Mouse (Mus musculus): ENCODE data around the gene Acadl. TPM values are rescaled to one million over a fixed set of nuclear protein-coding genes. Genes with fewer than 3 reads are reported as not detected.

The Acadl gene
- polyA plus RNA-seq, 1 experiment from 2014 or later: 62.0 TPM

- Histone ChIP-seq H3K4me1 (replicated peaks; ENCODE audit: control insufficient read depth, insufficient read depth, low read length) (no peaks in the 10 kb centered on the region), H3K4me2 (replicated peaks; ENCODE audit: low read depth, low read length) (no peak overlapping the region), H3K27me3 (ENCODE audit: control insufficient read depth, insufficient read depth, low read length) (no peaks in the 10 kb centered on the region), H3K9me3 (ENCODE audit: control insufficient read depth, low read length) (no peaks in the 10 kb centered on the region), H3K27ac (ENCODE audit: low read depth, low read length) (no peak overlapping the region), H3K4me3 (ENCODE audit: low read depth, low read length) (no peak overlapping the region), H3K9ac (ENCODE audit: low read depth, low read length) (no peak overlapping the region), H3K36me3 (ENCODE audit: control insufficient read depth, insufficient read depth, low read length) (no peaks in the 10 kb centered on the region)
- DNase-seq (ENCODE audit: low spot score) (no peak), ATAC-seq (ENCODE audit: low FRiP score) (0 out of 2 replicates have a peak, but pooled peaks have one; percentile 1)
- WGBS: 85% methylated on average over 6 of the region's 6 CpGs
These were observed 32.2 kb upstream of the Acadl start for GRCm38 (mm10) chr1:66895093-66895836.

- no peaks in the 10 kb centered on the region for H3K4me1 ChIP-seq (replicated peaks; ENCODE audit: control insufficient read depth, insufficient read depth, low read length)
- 89% methylated on average over 1 of the region's 1 CpGs for WGBS
- H3K27ac ChIP-seq (ENCODE audit: low read depth, low read length): no peak overlapping the region
- no peak overlapping the region for H3K9ac ChIP-seq (ENCODE audit: low read depth, low read length)
- ATAC-seq (ENCODE audit: low FRiP score): no peak
- H3K9me3 ChIP-seq (ENCODE audit: control insufficient read depth, low read length): no peaks in the 10 kb centered on the region
- no peak overlapping the region for H3K4me2 ChIP-seq (replicated peaks; ENCODE audit: low read depth, low read length)
- no peaks in the 10 kb centered on the region for H3K36me3 ChIP-seq (ENCODE audit: control insufficient read depth, insufficient read depth, low read length)
- no peaks in the 10 kb centered on the region for H3K27me3 ChIP-seq (ENCODE audit: control insufficient read depth, insufficient read depth, low read length)
- DNase-seq (ENCODE audit: low spot score): no peak
- H3K4me3 ChIP-seq (ENCODE audit: low read depth, low read length): no peak overlapping the region
These were observed 24.1 kb upstream of the Acadl start for GRCm38 (mm10) chr1:66887175-66887574.

- 92% methylated on average over 2 of the region's 2 CpGs for WGBS
- no peak for DNase-seq (ENCODE audit: low spot score)
- Histone ChIP-seq H3K4me3 (ENCODE audit: low read depth, low read length) (no peak overlapping the region), H3K9ac (ENCODE audit: low read depth, low read length) (no peak overlapping the region), H3K36me3 (ENCODE audit: control insufficient read depth, insufficient read depth, low read length) (no peaks in the 10 kb centered on the region), H3K9me3 (ENCODE audit: control insufficient read depth, low read length) (no peaks in the 10 kb centered on the region), H3K4me1 (replicated peaks; ENCODE audit: control insufficient read depth, insufficient read depth, low read length) (no peaks in the 10 kb centered on the region), H3K27ac (ENCODE audit: low read depth, low read length) (no peak overlapping the region), H3K27me3 (ENCODE audit: control insufficient read depth, insufficient read depth, low read length) (no peaks in the 10 kb centered on the region), H3K4me2 (replicated peaks; ENCODE audit: low read depth, low read length) (no peak overlapping the region)
- no peak for ATAC-seq (ENCODE audit: low FRiP score)
These were observed 17.1 kb upstream of the Acadl start for GRCm38 (mm10) chr1:66880217-66880616.

- H3K4me3 ChIP-seq (ENCODE audit: low read depth, low read length): no peak overlapping the region
- ATAC-seq (ENCODE audit: low FRiP score) (no peak), DNase-seq (ENCODE audit: low spot score) (no peak)
- no peak overlapping the region for H3K9ac ChIP-seq (ENCODE audit: low read depth, low read length)
- no peaks in the 10 kb centered on the region for H3K4me1 ChIP-seq (replicated peaks; ENCODE audit: control insufficient read depth, insufficient read depth, low read length)
- no peak overlapping the region for H3K27ac ChIP-seq (ENCODE audit: low read depth, low read length)
- no peaks in the 10 kb centered on the region for H3K36me3 ChIP-seq (ENCODE audit: control insufficient read depth, insufficient read depth, low read length)
- 97% methylated on average over 6 of the region's 6 CpGs for WGBS
- no peak overlapping the region for H3K4me2 ChIP-seq (replicated peaks; ENCODE audit: low read depth, low read length)
- no peaks in the 10 kb centered on the region for H3K9me3 ChIP-seq (ENCODE audit: control insufficient read depth, low read length)
- no peaks in the 10 kb centered on the region for H3K27me3 ChIP-seq (ENCODE audit: control insufficient read depth, insufficient read depth, low read length)
These were observed 11.7 kb upstream of the Acadl start for GRCm38 (mm10) chr1:66874740-66875139.

GRCm38 (mm10) chr1:66871591-66871990 is 8.5 kb upstream of the Acadl start:
- no peaks in the 10 kb centered on the region for H3K36me3 ChIP-seq (ENCODE audit: control insufficient read depth, insufficient read depth, low read length)
- no peak overlapping the region for H3K4me3 ChIP-seq (ENCODE audit: low read depth, low read length)
- H3K9ac ChIP-seq (ENCODE audit: low read depth, low read length): no peak overlapping the region
- no peak overlapping the region for H3K4me2 ChIP-seq (replicated peaks; ENCODE audit: low read depth, low read length)
- H3K27ac ChIP-seq (ENCODE audit: low read depth, low read length): no peak overlapping the region
- 85% methylated on average over 7 of the region's 7 CpGs for WGBS
- H3K4me1 ChIP-seq (replicated peaks; ENCODE audit: control insufficient read depth, insufficient read depth, low read length): no peaks in the 10 kb centered on the region
- DNase-seq (ENCODE audit: low spot score): no peak
- ATAC-seq (ENCODE audit: low FRiP score): no peak
- H3K27me3 ChIP-seq (ENCODE audit: control insufficient read depth, insufficient read depth, low read length): no peaks in the 10 kb centered on the region
- H3K9me3 ChIP-seq (ENCODE audit: control insufficient read depth, low read length): no peaks in the 10 kb centered on the region

GRCm38 (mm10) chr1:66865633-66866032 is 2.6 kb upstream of the Acadl start:
- ATAC-seq (ENCODE audit: low FRiP score) (no peak), DNase-seq (ENCODE audit: low spot score) (no peak)
- Histone ChIP-seq H3K4me3 (ENCODE audit: low read depth, low read length) (no peak overlapping the region), H3K27ac (ENCODE audit: low read depth, low read length) (no peak overlapping the region), H3K9me3 (ENCODE audit: control insufficient read depth, low read length) (no peaks in the 10 kb centered on the region), H3K9ac (ENCODE audit: low read depth, low read length) (no peak overlapping the region), H3K27me3 (ENCODE audit: control insufficient read depth, insufficient read depth, low read length) (no peaks in the 10 kb centered on the region), H3K4me2 (replicated peaks; ENCODE audit: low read depth, low read length) (no peak overlapping the region), H3K4me1 (replicated peaks; ENCODE audit: control insufficient read depth, insufficient read depth, low read length) (no peaks in the 10 kb centered on the region), H3K36me3 (ENCODE audit: control insufficient read depth, insufficient read depth, low read length) (no peaks in the 10 kb centered on the region)
- 88% methylated on average over 4 of the region's 4 CpGs for WGBS

GRCm38 (mm10) chr1:66863741-66864495 is 841 bp upstream of the Acadl start:
- DNase-seq (ENCODE audit: low spot score): peak; percentile 11
- 17% methylated on average over 9 of the region's 9 CpGs for WGBS

GRCm38 (mm10) chr1:66861764-66862672 is 1.1 kb downstream of the Acadl start:
- no peaks in the 10 kb centered on the region for H3K4me1 ChIP-seq (replicated peaks; ENCODE audit: control insufficient read depth, insufficient read depth, low read length)
- H3K9me3 ChIP-seq (ENCODE audit: control insufficient read depth, low read length): no peaks in the 10 kb centered on the region
- no peaks in the 10 kb centered on the region for H3K36me3 ChIP-seq (ENCODE audit: control insufficient read depth, insufficient read depth, low read length)
- ATAC-seq (ENCODE audit: low FRiP score) (peak; percentile 41), DNase-seq (ENCODE audit: low spot score) (peak; percentile 23)
- H3K27ac ChIP-seq (ENCODE audit: low read depth, low read length): no peak overlapping the region
- no peak overlapping the region; the same call in 1 of the 2 replicates for H3K9ac ChIP-seq (ENCODE audit: low read depth, low read length)
- WGBS: 26% methylated on average over 14 of the region's 14 CpGs
- peak overlapping the region; percentile 91 for H3K4me2 ChIP-seq (replicated peaks; ENCODE audit: low read depth, low read length)
- peak overlapping the region; percentile 85 for H3K4me3 ChIP-seq (ENCODE audit: low read depth, low read length)
- H3K27me3 ChIP-seq (ENCODE audit: control insufficient read depth, insufficient read depth, low read length): no peaks in the 10 kb centered on the region

More at GRCm38 (mm10) chr1:66863741-66864495, 841 bp upstream of the Acadl start:
- Histone ChIP-seq H3K27me3 (ENCODE audit: control insufficient read depth, insufficient read depth, low read length) (no peaks in the 10 kb centered on the region), H3K9me3 (ENCODE audit: control insufficient read depth, low read length) (no peaks in the 10 kb centered on the region), H3K36me3 (ENCODE audit: control insufficient read depth, insufficient read depth, low read length) (no peaks in the 10 kb centered on the region), H3K4me1 (replicated peaks; ENCODE audit: control insufficient read depth, insufficient read depth, low read length) (no peaks in the 10 kb centered on the region), H3K4me2 (replicated peaks; ENCODE audit: low read depth, low read length) (no peak overlapping the region; the same call in 1 of the 2 replicates), H3K4me3 (ENCODE audit: low read depth, low read length) (no peak overlapping the region), H3K9ac (ENCODE audit: low read depth, low read length) (no peak overlapping the region), H3K27ac (ENCODE audit: low read depth, low read length) (no peak overlapping the region)
- no peak for ATAC-seq (ENCODE audit: low FRiP score)
